In the genomic region with DNA sequence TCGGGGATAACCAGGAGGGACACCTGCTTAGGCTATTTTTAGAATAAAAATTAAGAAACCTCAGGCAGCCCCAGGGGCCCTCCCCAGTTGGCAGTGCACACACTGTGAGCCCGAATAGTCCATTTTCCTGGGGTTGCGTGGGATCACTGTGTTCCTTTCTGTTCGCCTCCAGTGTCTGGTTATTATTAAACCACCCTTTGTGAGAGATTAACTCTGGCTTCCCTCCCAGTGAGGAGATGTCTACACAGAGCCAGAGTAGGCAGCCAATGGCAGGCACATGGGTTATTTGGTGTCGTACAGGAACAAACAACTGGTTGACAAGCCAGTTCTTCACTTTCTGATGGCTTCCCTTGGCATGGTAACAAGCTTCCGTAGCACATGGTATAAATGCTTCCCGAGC, we compare ENCODE assay signal across 8 mouse cellular contexts.
A peak's percentile ranks its signal among the peaks of the same experiment; 100 is the strongest.
DNase-seq lines count a peak whose midpoint lies in the region; ATAC-seq lines count a peak whose summit lies in the region.
"Had no signal": no experiment of that assay in that cellular context is flagged by ENCODE, and none has a peak within 500 bp of the region (broad histone marks: within the 10 kb centered on the region; RNA-seq: fewer than 3 reads in every experiment).

No protein-coding gene starts in this region.

- H3K4me2 ChIP-seq in liver, embryonic 12.5 days: no peak overlapping the region
- no peak overlapping the region for H3K4me2 ChIP-seq in liver, embryonic 11.5 days
- H3K4me2 ChIP-seq in heart, embryonic 15.5 days: no peak overlapping the region
- H3K4me2 ChIP-seq: heart, embryonic 13.5 days had no signal

- H3K9ac ChIP-seq in liver, embryonic 12.5 days: no peak overlapping the region
- no peak overlapping the region for H3K9ac ChIP-seq in liver, embryonic 11.5 days (ENCODE audit: low read depth, low read length)
- no peak overlapping the region for H3K9ac ChIP-seq in heart, embryonic 15.5 days
- H3K9ac ChIP-seq: heart, embryonic 13.5 days had no signal

- no peak overlapping the region for H3K27ac ChIP-seq in liver, embryonic 12.5 days
- H3K27ac ChIP-seq in liver, embryonic 11.5 days (ENCODE audit: low read depth, low read length): no peak overlapping the region
- H3K27ac ChIP-seq in heart, embryonic 15.5 days: 0 out of 2 replicates have a peak overlapping the region, but pooled peaks have one; percentile 1
- H3K27ac ChIP-seq: heart, embryonic 13.5 days had no signal

- no peak for DNase-seq in liver, embryonic 11.5 days (ENCODE audit: low spot score)
- peak; percentile 49 to 67 for DNase-seq in frontal cortex, adult 2 months (ENCODE audit: extremely low spot score in 1 of 2, low spot score in 1 of 2)
- DNase-seq in layer of hippocampus, adult 9-11 months: peak; percentile 85

- ATAC-seq in liver, embryonic 12.5 days: 0 out of 2 replicates have a peak, but pooled peaks have one; percentile 27
- ATAC-seq in liver, embryonic 11.5 days (replicated peaks; ENCODE audit: low FRiP score): no peak
- ATAC-seq in heart, embryonic 15.5 days (replicated peaks; ENCODE audit: insufficient number of reproducible peaks, insufficient read depth, low FRiP score, low read depth): 0 out of 2 replicates have a peak, but pooled peaks have one; percentile 43
- ATAC-seq in monocyte, adult 5-6 weeks (replicated peaks; ENCODE audit: insufficient number of reproducible peaks, low FRiP score, low TSS enrichment, poor library complexity, severe bottlenecking): no peak
- no peak for ATAC-seq in erythroblast, adult 5-6 weeks (replicated peaks; ENCODE audit: low FRiP score, poor library complexity, severe bottlenecking)

- H3K9me3 ChIP-seq in liver, embryonic 12.5 days (replicated peaks): no peaks in the 10 kb centered on the region
- no peaks in the 10 kb centered on the region for H3K9me3 ChIP-seq in liver, embryonic 11.5 days (ENCODE audit: control insufficient read depth, low read length)
- H3K9me3 ChIP-seq in heart, embryonic 15.5 days (replicated peaks): no peaks in the 10 kb centered on the region

- no peaks in the 10 kb centered on the region for H3K27me3 ChIP-seq in liver, embryonic 12.5 days (replicated peaks)
- H3K27me3 ChIP-seq in liver, embryonic 11.5 days (replicated peaks; ENCODE audit: control insufficient read depth, insufficient read depth, low read length): no peaks in the 10 kb centered on the region
- H3K27me3 ChIP-seq in heart, embryonic 15.5 days: no peaks in the 10 kb centered on the region
- H3K27me3 ChIP-seq: heart, embryonic 13.5 days had no signal

- 65% methylated on average over 7 of the region's 7 CpGs for WGBS in liver, embryonic 12.5 days (ENCODE audit: insufficient replicate concordance)
- 75% methylated on average over 7 of the region's 7 CpGs for WGBS in liver, embryonic 11.5 days
- 53% methylated on average over 7 of the region's 7 CpGs for WGBS in heart, embryonic 15.5 days

- H3K4me3 ChIP-seq in liver, embryonic 12.5 days: no peak overlapping the region
- H3K4me3 ChIP-seq in liver, embryonic 11.5 days (ENCODE audit: low read depth, low read length): no peak overlapping the region
- no peak overlapping the region for H3K4me3 ChIP-seq in heart, embryonic 15.5 days
- H3K4me3 ChIP-seq: heart, embryonic 13.5 days had no signal

- no peaks in the 10 kb centered on the region for H3K36me3 ChIP-seq in liver, embryonic 12.5 days
- no peaks in the 10 kb centered on the region for H3K36me3 ChIP-seq in liver, embryonic 11.5 days (ENCODE audit: control insufficient read depth, insufficient read depth, low read length)
- H3K36me3 ChIP-seq in heart, embryonic 15.5 days: no peaks in the 10 kb centered on the region
- H3K36me3 ChIP-seq: heart, embryonic 13.5 days had no signal

- no peaks in the 10 kb centered on the region for H3K4me1 ChIP-seq in liver, embryonic 12.5 days
- no peaks in the 10 kb centered on the region for H3K4me1 ChIP-seq in liver, embryonic 11.5 days (replicated peaks; ENCODE audit: control insufficient read depth, insufficient read depth, low read length)
- H3K4me1 ChIP-seq in heart, embryonic 15.5 days (replicated peaks): peaks cover 12% of the 10 kb centered on the region; the same call in 1 of the 2 replicates

Comparison
In these comparisons a context has a peak if more than half of its experiments do, and no peak if none do; other contexts are left out.
1. ATAC-seq: peak in liver, embryonic 12.5 days (single experiment) and heart, embryonic 15.5 days (single experiment); none in liver, embryonic 11.5 days (single experiment), monocyte, adult 5-6 weeks (single experiment) and erythroblast, adult 5-6 weeks (single experiment).